Mouse (Mus musculus): Measurements from ENCODE around the gene Alox5. TPM values are rescaled to one million over a fixed set of nuclear protein-coding genes. Genes with fewer than 3 reads are reported as not detected.

Gene Alox5
- total RNA-seq, 2 experiments from 2014 or later = 8.7 to 10.3 TPM

Other genes starting within 250 kb of the Alox5 start
- gene Zfand4, start 197.0 kb downstream of the Alox5 start, total RNA-seq (2021) = 1 to 10 TPM; 3.4 to 5.4 TPM
- 10 to 100 TPM; 38.6 to 41.2 TPM for gene March8, start 123.2 kb downstream of the Alox5 start, total RNA-seq (2021)
- gene Olfr211, start 27.9 kb upstream of the Alox5 start, total RNA-seq (2021) = not detected
- not detected for gene Olfr212, start 45.3 kb upstream of the Alox5 start, total RNA-seq (2021)
- gene Olfr213, start 77.3 kb upstream of the Alox5 start, total RNA-seq (2021) = not detected
- gene Gm5580, start 90.0 kb upstream of the Alox5 start, total RNA-seq (2021) = 1 to 10 TPM; 1.4 to 1.7 TPM
- gene Olfr214, start 93.1 kb upstream of the Alox5 start, total RNA-seq (2021) = not detected
- gene Olfr215, start 123.0 kb upstream of the Alox5 start, total RNA-seq (2021) = not detected
- 10 to 100 TPM; 19.0 to 20.8 TPM for gene Zfp422, start 167.8 kb upstream of the Alox5 start, total RNA-seq (2021)
- 10 to 100 TPM; 45.7 to 58.1 TPM for gene Depp1, start 189.4 kb upstream of the Alox5 start, total RNA-seq (2021)
- 1 to 10 TPM; 5.8 to 8.2 TPM for gene Rassf4, start 212.8 kb upstream of the Alox5 start, total RNA-seq (2021)